Mouse (Mus musculus): ENCODE results near the gene Cd52. TPM values are rescaled to one million over a fixed set of nuclear protein-coding genes. Genes with fewer than 3 reads are reported as not detected.

The Cd52 gene
- total RNA-seq, 2 experiments from 2014 or later = 0.86 to 1.5 TPM

GRCm38 (mm10) chr4:134092382-134093288, 2.2 kb downstream of the Cd52 start:
- DNase-seq (ENCODE audit: low spot score in 2 of 2) = peak in 1 of 2 experiments; percentile 28

GRCm38 (mm10) chr4:134091225-134091529, 3.7 kb downstream of the Cd52 start:
- DNase-seq (ENCODE audit: low spot score in 2 of 2) = no peak

- no peak for DNase-seq (ENCODE audit: low spot score in 2 of 2)
Observed at GRCm38 (mm10) chr4:134090521-134091224, 4.2 kb downstream of the Cd52 start.

GRCm38 (mm10) chr4:134089029-134089428, 5.9 kb downstream of the Cd52 start:
- DNase-seq (ENCODE audit: low spot score in 2 of 2) = no peak

- DNase-seq (ENCODE audit: low spot score in 2 of 2) = no peak
Observed at GRCm38 (mm10) chr4:134087412-134087811, 7.5 kb downstream of the Cd52 start.

GRCm38 (mm10) chr4:134084999-134085398, 9.9 kb downstream of the Cd52 start:
- DNase-seq (ENCODE audit: low spot score in 2 of 2) = no peak

- no peak for DNase-seq (ENCODE audit: low spot score in 2 of 2)
Observed at GRCm38 (mm10) chr4:134082460-134082859, 12.4 kb downstream of the Cd52 start.

GRCm38 (mm10) chr4:134081730-134082386, 13.0 kb downstream of the Cd52 start:
- peak in 1 of 2 experiments; percentile 35 for DNase-seq (ENCODE audit: low spot score in 2 of 2)

- DNase-seq (ENCODE audit: low spot score in 2 of 2) = no peak
Observed at GRCm38 (mm10) chr4:134080674-134081073, 14.2 kb downstream of the Cd52 start.

- no peak for DNase-seq (ENCODE audit: low spot score in 2 of 2)
Observed at GRCm38 (mm10) chr4:134078694-134079093, 16.2 kb downstream of the Cd52 start.

GRCm38 (mm10) chr4:134068793-134069580, 25.9 kb downstream of the Cd52 start:
- DNase-seq (ENCODE audit: low spot score in 2 of 2) = no peak

- no peak for DNase-seq (ENCODE audit: low spot score in 2 of 2)
Observed at GRCm38 (mm10) chr4:134067833-134068544, 26.9 kb downstream of the Cd52 start.

GRCm38 (mm10) chr4:134067383-134067782, 27.5 kb downstream of the Cd52 start:
- no peak for DNase-seq (ENCODE audit: low spot score in 2 of 2)

- DNase-seq (ENCODE audit: low spot score in 2 of 2) = no peak
Observed at GRCm38 (mm10) chr4:134065431-134066004, 29.4 kb downstream of the Cd52 start.

- no peak for DNase-seq (ENCODE audit: low spot score in 2 of 2)
Observed at GRCm38 (mm10) chr4:134062561-134062960, 32.3 kb downstream of the Cd52 start.

- no peak for DNase-seq (ENCODE audit: low spot score in 2 of 2)
Observed at GRCm38 (mm10) chr4:134061944-134062446, 32.9 kb downstream of the Cd52 start.

GRCm38 (mm10) chr4:134061166-134061830, 33.6 kb downstream of the Cd52 start:
- DNase-seq (ENCODE audit: low spot score in 2 of 2) = peak in 1 of 2 experiments; percentile 40

GRCm38 (mm10) chr4:134060135-134060865, 34.6 kb downstream of the Cd52 start, which contains the start of gene Crybg2:
Crybg2 (plus strand) TSS chr4:134060815.
- DNase-seq (ENCODE audit: low spot score in 2 of 2) = no peak

Measured in layer of hippocampus, postnatal 14 days (tissue).